Mouse (Mus musculus) CD4-positive, CD25-positive, alpha-beta regulatory T cell, adult 4 months (primary cell): ENCODE measurements around the gene Entpd8. TPM values are rescaled to one million over a fixed set of nuclear protein-coding genes. Genes with fewer than 3 reads are reported as not detected.

Experiments
- ATAC-seq: one replicate; pipeline ENCODE4 v1.8.0; 2017
- polyA plus RNA-seq, 2 experiments: library from polyadenylated mRNA; unstranded; fragments of 100-300 nt; shearing (Covaris generic); gene quantifications; one replicate each; pipeline ENCODE4 v1.2.1; 2017

Entpd8 gene
- polyA plus RNA-seq = under 1 TPM in 1 of 2 experiments, not detected in 1; 0.52 TPM

GRCm38 (mm10) chr2:25080076-25080475 is at the start of gene Entpd8:
Gene Entpd8, plus strand, starts transcription at chr2:25080304.
- no peak for ATAC-seq

- ATAC-seq = no peak
Measured at GRCm38 (mm10) chr2:25034994-25035393, 45.1 kb upstream of the Entpd8 start.

- ATAC-seq = no peak
Measured at GRCm38 (mm10) chr2:25040089-25040488, 40.0 kb upstream of the Entpd8 start.

GRCm38 (mm10) chr2:25050921-25051320 is 29.2 kb upstream of the Entpd8 start:
- ATAC-seq = no peak

GRCm38 (mm10) chr2:25051450-25051849 is 28.7 kb upstream of the Entpd8 start:
- ATAC-seq = no peak

GRCm38 (mm10) chr2:25053101-25053500 is 27.0 kb upstream of the Entpd8 start:
- ATAC-seq = no peak

GRCm38 (mm10) chr2:25054221-25055067 is 25.7 kb upstream of the Entpd8 start, which contains the start of gene Nsmf:
Gene Nsmf, plus strand, starts transcription at chr2:25054355.
- peak; percentile 96 for ATAC-seq

GRCm38 (mm10) chr2:25055068-25055405 is 25.1 kb upstream of the Entpd8 start:
- ATAC-seq = no peak

GRCm38 (mm10) chr2:25055409-25056155 is 24.5 kb upstream of the Entpd8 start:
- no peak for ATAC-seq

GRCm38 (mm10) chr2:25058926-25059325 is 21.2 kb upstream of the Entpd8 start:
- ATAC-seq = no peak

- no peak for ATAC-seq
Measured at GRCm38 (mm10) chr2:25063523-25063922, 16.6 kb upstream of the Entpd8 start.

- no peak for ATAC-seq
Measured at GRCm38 (mm10) chr2:25064285-25064684, 15.8 kb upstream of the Entpd8 start.

GRCm38 (mm10) chr2:25065537-25065936 is 14.6 kb upstream of the Entpd8 start:
- no peak for ATAC-seq

GRCm38 (mm10) chr2:25066552-25066951 is 13.6 kb upstream of the Entpd8 start:
- no peak for ATAC-seq

- no peak for ATAC-seq
Measured at GRCm38 (mm10) chr2:25069537-25069936, 10.6 kb upstream of the Entpd8 start.

GRCm38 (mm10) chr2:25072398-25072797 is 7.7 kb upstream of the Entpd8 start:
- ATAC-seq = no peak

- no peak for ATAC-seq
Measured at GRCm38 (mm10) chr2:25075506-25075905, 4.6 kb upstream of the Entpd8 start.

- ATAC-seq = no peak
Measured at GRCm38 (mm10) chr2:25078967-25079366, 1.1 kb upstream of the Entpd8 start.

- ATAC-seq = no peak
Measured at GRCm38 (mm10) chr2:25083697-25084096, 3.6 kb downstream of the Entpd8 start.

GRCm38 (mm10) chr2:25085571-25085970 is 5.5 kb downstream of the Entpd8 start:
- ATAC-seq = no peak

GRCm38 (mm10) chr2:25087842-25088241 is 7.7 kb downstream of the Entpd8 start:
- ATAC-seq = no peak

GRCm38 (mm10) chr2:25088636-25089035 is 8.5 kb downstream of the Entpd8 start:
- ATAC-seq = no peak

GRCm38 (mm10) chr2:25094785-25095108 is 14.6 kb downstream of the Entpd8 start:
- no peak for ATAC-seq
